Mouse (Mus musculus): ENCODE data around the gene Ciao2b.

Gene Ciao2b

DNA sequence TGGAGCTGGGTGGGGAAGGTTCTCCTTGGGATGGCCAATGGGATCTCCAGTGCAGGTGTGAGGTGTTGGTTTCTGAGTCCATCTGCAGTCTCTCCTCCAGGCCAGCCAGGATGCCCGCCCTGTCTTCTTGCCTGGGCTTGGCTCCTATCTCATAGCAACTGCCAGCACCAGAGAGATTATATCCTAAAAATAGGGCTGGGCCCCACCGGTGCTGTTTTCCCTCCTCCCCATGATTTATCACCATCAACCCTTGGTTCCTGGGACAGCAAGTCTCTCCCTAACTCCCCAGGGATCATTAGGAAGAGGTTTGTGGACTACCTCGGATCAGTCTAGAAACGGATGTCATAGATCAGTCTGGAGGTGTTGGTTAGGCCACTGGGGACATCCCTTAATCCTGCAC is 28.6 kb downstream of the Ciao2b start:
- DNase-seq (ENCODE audit: low spot score) = no peak

- no peak for DNase-seq (ENCODE audit: low spot score)
Observed at GRCm38 (mm10) chr8:104611613-104612012, 30.2 kb downstream of the Ciao2b start.

DNA sequence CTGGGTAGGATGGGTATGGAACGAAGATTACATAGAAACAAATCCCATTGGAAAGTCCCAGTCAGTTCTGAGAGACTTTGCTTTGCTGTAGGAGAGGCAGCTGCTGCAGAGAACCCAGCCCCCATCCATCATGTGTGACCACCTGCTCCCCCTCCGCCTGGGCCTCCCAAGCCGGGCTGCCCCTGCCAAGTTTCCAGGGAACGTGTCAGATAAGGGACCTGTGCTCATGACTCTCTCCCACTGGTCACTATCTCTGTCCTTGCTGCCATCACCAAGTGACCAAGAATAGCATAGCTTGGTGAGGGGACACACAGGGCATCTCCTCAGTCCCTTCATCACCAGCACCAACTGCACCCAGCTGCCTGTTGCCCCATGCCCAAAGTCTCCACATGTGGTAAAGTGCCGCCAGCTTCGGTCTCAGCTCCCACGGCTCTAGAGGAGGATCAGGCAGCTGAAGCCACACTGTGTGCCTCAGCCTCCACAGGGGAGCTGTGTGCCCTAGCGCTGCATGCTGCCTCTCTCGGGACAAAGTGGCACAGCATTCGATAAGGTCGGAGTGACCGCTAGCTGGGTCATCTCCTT is 31.5 kb downstream of the Ciao2b start:
- DNase-seq (ENCODE audit: low spot score) = no peak

GRCm38 (mm10) chr8:104609222-104609621 is 32.5 kb downstream of the Ciao2b start:
- DNase-seq (ENCODE audit: low spot score) = no peak

- no peak for DNase-seq (ENCODE audit: low spot score)
Observed at GRCm38 (mm10) chr8:104607944-104608343, 33.8 kb downstream of the Ciao2b start.

DNA sequence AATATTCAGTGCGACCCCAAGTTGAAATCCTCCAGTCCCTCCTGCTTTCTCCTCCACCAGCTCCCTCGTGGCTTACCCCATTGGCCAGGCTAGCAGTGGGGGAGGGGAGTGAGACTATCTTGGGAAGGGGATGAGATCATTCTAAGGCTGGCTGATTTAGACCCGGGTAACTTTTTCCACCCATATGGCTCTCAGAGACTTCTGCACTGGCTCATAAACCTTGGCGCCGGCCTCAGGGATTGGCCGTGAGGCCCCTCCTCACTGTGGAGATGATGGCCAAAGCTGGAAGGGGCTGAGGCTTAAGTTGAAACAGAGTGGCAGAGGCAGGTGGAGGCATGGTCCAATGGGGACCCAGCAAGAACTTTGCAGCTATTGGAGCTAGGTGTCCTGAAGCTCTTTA is 35.4 kb downstream of the Ciao2b start:
- no peak for DNase-seq (ENCODE audit: low spot score)

GRCm38 (mm10) chr8:104603245-104603593 is 38.5 kb downstream of the Ciao2b start:
- no peak for DNase-seq (ENCODE audit: low spot score)

GRCm38 (mm10) chr8:104602468-104603244 is 39.1 kb downstream of the Ciao2b start:
- peak; percentile 79 for DNase-seq (ENCODE audit: low spot score)

- no peak for DNase-seq (ENCODE audit: low spot score)
Observed at GRCm38 (mm10) chr8:104601941-104602371, 39.8 kb downstream of the Ciao2b start.

GRCm38 (mm10) chr8:104601386-104601785 is 40.4 kb downstream of the Ciao2b start:
- no peak for DNase-seq (ENCODE audit: low spot score)

- DNase-seq (ENCODE audit: low spot score) = no peak
Observed at GRCm38 (mm10) chr8:104598496-104598895, 43.3 kb downstream of the Ciao2b start.

DNA sequence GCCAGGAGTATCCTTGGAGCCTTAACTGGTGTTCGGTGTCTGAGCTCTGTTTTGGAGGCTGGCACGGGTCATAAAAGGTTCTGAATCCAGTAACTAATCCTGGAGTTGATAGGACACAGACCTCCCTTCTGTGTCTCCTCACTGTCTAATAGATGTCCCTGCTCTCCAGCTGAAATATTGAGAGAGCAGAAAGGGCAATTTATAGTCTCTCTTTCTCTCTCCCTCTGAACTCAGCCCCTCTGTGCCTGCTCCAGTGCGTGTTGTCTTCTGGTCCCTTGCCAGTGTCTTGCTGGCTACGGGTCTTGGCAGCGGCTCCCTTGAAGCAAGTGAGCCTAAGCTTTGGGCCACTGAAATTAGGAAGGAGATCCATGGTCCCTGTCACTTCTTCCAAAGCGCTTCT is 44.1 kb downstream of the Ciao2b start:
- DNase-seq (ENCODE audit: low spot score) = no peak

- DNase-seq (ENCODE audit: low spot score) = no peak
Observed at GRCm38 (mm10) chr8:104595773-104596536, 45.8 kb downstream of the Ciao2b start.

DNA sequence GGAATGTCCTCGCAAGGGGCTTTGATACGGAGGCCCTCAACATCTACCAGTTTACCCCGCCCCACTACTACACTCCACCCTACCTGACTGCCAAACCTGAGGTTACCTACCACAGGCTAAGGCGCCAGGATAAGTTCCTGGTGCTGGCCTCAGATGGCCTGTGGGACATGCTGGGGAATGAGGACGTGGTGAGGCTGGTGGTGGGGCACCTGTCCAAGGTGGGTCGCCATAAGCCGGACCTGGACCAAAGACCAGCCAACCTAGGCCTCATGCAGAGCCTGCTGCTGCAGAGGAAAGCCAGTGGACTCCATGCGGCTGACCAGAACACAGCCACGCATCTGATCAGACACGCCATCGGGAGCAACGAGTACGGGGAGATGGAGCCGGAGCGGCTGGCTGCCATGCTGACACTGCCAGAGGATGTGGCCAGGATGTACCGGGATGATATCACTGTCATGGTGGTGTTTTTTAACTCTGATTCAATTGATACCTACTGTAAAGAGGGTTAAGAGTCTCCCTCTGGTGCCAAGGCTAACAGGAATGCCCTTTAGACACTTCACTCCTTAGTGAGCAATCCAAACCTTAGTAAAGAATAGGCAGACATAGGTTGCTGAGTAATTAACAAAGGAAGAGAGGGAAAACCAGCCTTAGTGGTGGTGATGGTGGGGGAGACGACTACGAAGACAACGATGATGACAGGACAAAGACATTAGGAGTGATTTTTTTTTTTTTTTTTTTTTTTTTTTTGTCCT is 47.0 kb downstream of the Ciao2b start:
- no peak for DNase-seq (ENCODE audit: low spot score)

DNA sequence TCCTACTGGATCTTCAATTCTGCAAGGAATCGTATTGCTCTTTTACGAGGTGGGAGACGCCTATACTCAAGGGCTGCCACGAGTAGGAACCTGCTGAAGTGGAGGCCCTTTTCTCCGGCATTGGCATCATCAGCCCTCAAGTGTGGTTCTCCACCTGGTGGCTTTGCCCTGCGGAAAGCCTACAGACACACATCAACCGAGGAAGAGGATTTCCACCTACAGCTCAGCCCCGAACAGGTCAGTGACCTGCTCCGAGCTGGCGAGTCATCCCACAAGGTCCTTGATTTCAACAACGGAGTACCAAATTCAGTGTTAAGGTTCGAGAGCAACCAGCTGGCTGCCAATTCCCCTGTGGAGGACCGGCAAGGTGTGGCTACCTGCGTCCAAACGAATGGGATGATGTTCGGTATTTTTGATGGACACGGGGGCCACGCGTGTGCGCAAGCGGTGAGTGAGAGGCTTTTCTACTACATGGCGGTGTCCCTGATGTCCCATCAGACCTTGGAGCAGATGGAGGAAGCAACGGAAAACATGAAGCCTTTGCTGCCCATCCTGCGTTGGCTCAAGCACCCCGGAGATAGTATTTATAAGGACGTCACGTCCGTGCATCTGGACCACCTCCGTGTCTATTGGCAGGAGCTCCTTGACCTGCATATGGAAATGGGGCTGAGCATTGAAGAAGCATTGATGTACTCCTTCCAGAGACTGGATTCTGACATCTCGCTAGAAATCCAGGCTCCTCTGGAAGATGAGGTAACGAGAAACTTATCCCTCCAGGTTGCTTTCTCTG is 48.0 kb downstream of the Ciao2b start:
- no peak for DNase-seq (ENCODE audit: low spot score)

DNA sequence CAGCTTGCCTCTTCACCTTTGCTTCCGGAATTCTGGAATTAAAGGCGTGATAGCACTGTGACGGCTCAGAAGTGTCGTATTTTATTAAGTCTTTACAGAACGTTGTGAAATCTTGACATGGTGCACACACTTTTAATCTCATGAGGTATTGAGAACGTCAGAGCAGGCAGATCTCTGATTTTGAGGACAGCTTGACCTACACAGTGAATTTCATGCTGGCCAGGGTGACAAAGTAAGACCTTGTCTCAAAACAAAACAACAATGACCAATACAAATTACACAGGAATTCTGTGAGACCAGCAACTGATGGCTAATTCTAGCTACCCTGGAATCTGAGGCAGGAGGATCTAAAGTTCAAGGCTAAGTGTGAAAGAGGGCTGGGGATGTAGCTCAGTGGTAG is 49.2 kb downstream of the Ciao2b start:
- no peak for DNase-seq (ENCODE audit: low spot score)

GRCm38 (mm10) chr8:104591856-104592255 is 49.9 kb downstream of the Ciao2b start:
- no peak for DNase-seq (ENCODE audit: low spot score)

DNA sequence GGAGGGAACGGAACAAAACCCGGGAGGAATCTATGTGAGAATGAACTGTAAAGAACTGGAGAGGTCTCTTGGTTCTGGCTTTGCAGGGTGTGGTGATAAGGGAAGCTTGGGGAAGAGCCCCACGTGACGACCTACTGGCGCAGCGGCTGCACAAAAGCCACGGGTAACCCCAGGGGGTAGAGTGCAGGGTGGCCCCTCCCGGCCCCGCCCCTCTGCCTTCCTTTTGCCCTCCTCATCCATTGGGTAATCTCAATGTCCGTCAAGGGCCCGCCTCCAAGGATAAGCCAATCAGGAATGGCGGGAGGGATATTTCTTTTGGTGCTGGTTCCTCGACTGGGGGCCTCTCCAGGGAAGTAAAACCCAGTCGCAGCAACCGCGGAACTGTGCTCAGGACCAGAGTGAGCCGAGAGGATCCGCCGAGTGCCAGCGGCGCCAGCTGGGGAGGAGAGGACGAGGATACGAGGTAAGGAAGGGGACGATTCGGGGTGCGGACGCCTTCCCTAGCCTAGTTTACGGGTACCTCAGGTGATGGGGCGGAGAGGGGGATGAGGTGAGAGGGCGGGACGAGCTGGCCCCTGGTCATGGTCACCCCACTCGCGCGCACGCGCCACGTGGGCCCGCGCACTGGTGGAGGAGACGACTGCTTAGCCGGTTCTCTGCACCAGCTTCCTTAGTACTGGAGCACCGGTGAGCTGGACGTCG is 50.5 kb downstream of the Ciao2b start, which contains the start of gene Pdp2:
Gene Pdp2, plus strand, starts transcription at position 319 of the 702 bp plus-strand sequence.
- DNase-seq (ENCODE audit: low spot score) = peak; percentile 92

DNA sequence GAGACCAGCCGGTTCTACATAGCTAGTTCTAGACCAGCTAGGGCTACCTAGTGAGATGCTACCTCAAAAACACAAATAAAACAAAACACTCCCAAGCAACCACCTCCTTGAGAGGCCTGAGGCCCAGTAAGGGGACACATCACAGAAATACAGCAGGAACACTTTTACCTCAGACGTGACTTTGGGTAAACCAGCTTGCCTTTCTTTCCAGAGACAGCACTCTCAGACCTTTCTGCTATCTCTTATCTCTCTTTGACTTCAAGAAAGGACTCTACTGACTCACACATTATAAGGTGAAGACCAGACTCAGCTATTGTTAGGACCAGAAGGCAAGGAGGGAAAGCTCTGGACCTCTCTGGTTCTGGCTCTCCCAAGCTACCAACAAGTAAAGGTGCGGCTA is 51.5 kb downstream of the Ciao2b start:
- no peak for DNase-seq (ENCODE audit: low spot score)

All from layer of hippocampus, adult 9-10 months (tissue).